Mouse (Mus musculus): Measurements from ENCODE around the gene Rai1.

The Rai1 gene

DNA sequence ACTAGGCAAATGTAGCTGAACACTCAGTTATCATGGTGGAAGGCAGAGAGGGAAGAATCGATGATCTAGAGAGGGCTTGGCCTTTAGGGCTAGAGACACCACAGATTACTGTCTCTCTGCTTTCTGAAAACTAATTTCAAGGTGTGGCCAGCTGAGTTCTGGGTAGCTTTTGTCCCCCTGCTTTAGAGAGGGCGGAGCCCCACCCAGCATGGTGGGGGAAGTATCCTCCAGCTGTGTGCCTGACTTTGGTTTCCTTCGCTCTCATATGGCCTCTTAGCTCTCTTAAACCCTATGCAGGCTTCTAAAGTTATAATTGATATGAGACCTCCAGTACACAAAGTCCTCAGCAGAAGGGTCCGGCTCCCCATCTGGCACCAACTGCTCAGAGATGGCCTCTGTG is 58.5 kb downstream of the Rai1 start:
- no peak for DNase-seq (ENCODE audit: low spot score)

DNA sequence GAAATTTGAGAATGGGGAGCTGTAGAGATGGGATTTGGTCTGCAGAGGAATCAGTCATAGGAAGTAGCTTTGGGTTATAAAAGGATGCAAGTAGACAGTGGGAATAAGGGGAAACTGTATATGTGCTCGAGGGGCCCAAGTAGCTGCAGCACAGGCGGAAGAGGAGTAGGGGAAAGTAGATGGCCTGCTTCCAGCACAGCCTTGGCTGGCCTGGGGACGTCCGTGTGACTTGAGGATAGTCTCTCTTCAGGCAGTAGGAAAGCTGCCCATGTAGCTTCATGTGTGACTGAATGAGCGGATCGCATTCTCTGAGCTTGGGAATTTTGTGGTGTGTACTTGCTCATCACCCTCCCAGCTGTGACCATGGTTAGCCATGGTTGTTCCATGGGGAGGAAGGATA is 59.6 kb downstream of the Rai1 start:
- peak; percentile 53 for DNase-seq (ENCODE audit: low spot score)

DNA sequence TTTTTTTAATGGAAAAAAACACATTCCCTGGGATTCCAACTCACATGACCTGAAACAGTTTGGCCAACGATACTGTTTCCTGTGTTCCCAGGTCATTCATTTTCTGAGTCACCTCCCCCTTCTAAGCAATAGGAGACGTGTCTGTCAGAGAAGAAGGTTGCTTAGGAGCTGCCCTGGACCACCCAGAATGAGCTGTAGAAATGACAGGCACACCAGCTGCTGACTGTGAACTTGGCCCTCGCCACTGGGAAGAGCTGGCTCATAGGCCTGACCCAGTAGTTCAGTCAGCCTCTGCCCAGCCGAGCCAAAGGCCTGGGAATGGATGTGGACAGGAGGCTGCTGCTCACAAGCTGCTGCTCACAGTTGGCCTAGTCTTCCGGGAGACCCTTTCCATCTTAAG is 60.3 kb downstream of the Rai1 start:
- peak; percentile 45 for DNase-seq (ENCODE audit: low spot score)

DNA sequence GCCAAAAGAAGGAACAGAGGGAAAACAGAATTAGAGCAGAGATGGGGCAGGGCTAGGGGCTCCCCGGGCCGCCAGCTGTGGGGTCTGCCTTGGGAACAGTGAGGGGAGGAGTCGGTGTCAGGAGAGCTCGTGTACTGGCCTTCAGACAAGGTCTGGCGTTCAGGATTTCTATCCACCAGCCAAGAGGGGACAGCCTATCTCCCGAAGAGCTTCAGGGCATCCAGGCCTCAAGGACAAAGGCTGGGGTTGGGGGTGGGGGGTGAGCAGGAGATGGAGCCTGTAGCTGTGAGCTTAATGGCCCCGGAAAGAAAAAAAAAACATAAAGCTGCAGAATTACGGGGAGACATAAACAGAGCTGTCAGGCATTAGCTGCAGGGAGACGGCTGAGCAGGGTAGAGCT is 64.0 kb downstream of the Rai1 start:
- DNase-seq (ENCODE audit: low spot score), result no peak

DNA sequence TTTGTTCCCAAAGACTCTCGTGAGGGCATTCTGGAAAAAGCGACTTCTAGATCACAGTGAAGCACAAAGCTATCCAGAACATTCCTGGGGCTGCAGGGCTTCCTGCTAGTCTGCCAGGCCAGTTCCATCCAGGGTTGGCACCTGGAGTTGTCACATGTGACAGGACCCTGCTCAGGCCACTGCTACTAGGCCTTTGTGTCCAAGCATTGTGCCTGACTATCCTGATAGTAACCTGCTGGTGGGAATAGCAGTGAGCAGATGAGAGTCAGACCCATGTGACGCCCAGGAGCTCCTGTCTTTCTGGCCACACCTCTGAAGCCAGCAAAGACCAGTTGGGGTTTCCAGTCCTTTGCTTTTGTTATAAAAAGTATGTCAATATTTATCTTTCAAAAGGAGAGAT is 67.3 kb downstream of the Rai1 start:
- DNase-seq (ENCODE audit: low spot score), result no peak

DNA sequence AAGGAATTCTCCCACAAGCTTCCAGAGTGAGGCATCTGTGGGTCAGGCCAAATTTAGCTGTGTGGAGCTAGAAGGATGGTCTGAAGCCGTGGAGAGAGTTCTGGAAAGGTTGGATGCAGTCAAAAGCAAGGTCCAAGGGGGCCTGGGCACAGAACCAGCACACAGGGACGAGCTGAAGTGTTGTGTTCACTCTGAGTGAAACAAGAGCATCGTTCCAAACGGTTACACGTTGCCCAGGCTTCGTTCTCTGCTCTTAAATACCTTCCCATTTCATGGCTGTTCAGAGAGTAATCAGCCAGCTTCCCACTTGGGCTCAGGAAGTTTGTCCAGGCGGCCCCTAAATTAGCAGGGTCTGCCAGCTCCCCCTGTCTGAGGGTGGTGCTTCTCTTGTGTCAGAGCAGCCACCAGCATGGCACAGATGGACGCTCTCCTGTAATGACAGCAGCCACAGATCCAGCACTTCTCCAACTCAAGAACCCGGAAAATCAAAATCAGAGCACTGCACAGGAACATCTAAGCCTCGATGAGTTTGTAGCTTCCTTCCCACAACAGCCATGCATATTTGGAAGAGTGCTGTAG is 68.9 kb downstream of the Rai1 start:
- no peak for DNase-seq (ENCODE audit: low spot score)

DNA sequence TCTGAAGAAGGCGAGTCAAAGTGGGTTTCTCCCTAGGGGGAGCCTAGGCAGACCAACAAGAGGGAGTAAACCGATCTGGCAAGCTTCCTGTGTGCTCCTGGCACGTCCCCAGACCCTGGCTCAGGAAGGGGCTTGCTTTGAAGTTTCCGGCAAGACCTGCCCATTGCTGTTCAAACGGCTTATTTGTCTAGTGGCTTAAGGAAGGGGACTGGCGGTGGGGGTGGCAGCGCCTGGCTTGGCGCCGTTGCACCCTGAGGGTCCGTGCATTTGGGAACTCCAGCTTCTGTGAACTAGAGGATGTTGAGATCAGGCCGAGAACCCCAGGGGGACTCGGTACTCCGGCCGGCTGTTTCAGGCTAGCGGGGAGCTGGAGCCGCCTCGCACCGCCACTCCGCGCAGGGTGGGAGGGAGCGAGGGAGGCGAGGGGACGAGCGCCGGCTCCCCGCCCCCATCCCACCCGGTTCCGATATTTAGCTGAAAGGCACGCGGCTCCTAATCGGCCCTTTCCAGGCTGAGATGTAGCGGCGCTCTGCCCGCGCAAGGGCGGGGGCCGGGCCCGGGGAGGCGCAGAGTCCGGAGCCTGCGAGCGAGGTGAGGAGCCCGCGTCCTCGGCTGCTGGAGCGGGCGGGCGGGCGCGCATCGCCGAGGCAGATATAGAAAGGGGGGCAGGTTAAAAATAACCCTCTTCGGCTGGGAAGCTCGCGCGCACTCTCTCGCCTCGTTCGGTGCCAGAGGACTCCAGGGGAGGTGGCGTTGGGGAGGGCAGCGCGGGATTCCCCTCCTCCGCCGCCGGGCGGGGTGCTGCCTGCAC is 70.8 kb downstream of the Rai1 start:
- peak; percentile 36 for DNase-seq (ENCODE audit: low spot score)

DNA sequence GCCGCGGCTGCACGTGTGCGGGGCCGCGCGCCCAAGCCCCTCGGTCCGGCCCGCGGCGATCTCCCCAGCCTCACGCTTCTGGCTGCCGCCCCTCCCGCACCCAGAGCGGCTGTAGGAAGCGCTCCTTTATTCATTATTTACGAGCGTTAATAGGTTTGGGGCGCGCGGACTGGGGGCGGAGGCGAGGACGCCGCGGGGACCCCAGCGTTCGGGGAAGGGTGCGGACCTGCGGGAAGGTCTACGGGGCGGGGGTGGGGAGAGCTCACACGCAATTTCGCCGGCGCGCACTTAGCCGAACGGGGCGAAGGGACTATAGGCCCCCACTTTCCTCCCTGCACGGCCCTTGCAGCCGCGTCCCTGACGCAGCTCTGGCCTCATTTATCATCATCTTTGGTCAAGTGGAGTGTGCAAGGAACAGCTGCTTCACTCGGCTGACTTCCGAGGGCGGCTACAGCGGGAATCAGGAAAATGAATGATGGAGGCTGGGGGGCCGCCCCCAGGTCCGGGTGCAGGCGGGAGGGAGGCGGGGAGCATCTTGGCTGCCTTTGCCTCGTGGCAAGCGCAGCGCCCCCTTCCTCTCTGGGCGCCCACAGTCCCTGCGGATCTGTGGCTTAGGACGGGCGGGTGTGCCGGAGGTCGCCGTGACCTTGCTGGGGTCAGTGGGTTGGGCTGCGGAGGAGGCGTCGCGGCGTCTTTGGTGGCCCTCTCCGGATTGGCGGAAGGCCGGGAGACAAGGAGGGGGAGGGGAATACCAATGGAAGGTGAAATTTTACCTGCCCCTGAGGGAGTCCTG is 71.6 kb downstream of the Rai1 start:
- no peak for DNase-seq (ENCODE audit: low spot score)

DNA sequence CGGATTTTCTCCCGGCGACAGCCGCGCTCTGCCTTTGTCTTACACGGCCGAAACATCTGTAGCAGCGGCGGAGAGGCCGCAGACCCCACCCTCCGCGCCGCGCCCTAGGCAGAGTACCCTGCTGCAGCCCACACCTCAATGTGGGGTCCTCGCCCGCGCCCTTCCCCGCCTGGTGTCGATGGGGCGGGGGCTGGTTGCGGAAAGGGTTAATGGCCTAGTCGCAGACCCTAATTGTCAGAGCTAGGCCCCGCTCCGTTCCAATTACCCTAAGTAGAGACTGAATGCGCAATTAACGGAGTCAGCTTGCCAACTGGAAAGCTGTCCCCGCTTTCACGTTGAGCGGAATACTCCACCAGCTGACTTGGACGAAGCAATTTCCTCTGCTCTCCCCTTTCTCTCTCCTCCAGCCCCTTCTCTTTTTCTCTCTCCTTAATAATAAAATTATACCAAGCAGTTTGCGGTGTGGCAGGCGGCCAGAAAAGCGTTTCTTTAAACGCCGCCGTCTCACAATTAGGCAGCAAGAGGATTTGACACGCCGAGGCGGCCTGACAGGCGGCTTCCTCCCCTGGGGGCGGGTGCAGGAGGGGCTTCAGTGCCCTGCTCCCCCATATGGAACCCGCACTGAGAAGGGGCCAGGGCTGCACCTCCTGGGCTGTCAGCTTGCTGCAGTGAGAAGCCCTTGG is 72.3 kb downstream of the Rai1 start:
- DNase-seq (ENCODE audit: low spot score), result no peak

DNA sequence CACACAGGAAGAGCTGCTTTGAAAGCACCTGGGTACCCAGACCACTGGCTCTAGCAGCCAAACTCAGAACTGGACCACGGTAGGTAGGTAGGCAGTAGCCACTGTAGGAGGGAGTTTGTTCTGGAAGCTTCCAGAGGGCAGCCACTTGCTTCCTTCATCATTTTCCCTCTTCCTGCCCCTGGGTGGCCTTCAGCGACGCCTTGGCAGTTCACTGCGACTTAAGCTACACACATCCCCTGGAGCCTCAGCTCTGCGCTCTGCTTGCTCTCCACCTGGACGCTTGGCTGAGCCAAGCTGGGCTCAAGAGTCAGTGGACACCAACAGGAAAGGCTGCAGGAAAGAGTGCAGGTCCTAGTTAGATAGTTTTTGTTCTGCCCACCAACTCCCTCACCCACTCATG is 73.2 kb downstream of the Rai1 start:
- DNase-seq (ENCODE audit: low spot score), result no peak

DNA sequence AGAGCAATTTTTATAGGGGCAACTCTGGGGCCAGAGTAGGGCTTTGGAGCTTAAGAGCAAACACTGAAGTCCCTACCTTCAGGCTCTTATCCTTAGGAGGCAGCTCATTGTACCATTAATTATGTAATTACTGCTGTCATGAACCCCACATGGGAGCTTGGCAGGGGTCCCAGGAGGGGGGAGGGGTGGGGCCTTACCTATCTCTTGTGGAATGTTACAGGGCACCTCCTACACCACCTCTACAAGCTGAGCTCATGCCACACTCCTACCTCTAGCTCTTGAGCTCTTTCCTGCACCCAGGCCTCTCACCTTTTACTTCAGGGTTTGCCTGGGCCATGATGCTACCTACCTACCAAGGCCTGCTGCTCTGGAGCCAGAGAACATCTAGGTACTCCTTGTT is 73.7 kb downstream of the Rai1 start:
- DNase-seq (ENCODE audit: low spot score), result no peak

DNA sequence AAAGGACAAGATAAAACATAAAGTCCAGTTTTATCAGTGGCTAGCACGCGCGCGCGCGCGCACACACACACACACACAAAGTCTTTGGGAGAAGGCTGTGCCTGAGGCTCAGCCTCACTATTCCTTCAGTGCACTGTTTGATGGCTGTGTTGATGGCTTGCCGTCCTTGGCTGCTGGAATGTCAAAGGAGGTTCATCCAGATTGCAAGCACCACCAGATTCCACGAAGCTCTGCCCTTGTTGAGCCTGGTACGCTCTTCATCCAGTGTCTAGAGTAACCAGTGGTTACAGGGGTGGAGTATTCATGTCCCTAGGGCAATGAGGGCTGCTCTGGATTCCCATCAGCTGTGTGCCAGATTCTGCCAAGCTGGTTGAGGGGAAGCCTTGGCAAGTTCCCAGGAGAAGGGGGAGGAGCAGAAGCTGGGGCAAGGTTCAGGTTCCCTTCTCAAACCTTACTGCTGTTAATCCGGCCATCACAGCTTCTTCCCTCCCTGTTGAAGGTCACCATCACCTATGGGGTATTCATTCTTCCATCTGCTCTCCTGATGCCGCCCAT is 77.4 kb downstream of the Rai1 start:
- DNase-seq (ENCODE audit: low spot score), result peak; percentile 83

DNA sequence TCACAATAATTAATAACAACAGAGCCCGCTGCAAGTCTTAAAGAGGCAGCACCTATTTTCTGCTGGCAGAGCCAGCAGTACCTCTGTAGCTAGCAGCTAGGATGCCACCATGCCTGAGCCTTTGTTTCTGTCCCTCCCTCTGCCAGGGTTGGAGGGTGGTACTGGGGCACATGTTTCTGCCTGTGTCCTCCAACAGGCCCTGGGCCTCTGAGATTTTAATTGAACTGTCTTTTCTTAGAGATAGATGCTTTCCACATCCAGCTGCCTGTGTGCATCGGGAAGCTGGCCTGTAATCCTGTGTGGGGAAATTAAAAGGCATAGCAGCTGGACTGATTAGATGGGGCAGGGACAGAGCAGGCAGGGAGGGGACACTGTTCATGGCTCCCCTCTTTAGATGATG is 77.9 kb downstream of the Rai1 start:
- DNase-seq (ENCODE audit: low spot score), result no peak

DNA sequence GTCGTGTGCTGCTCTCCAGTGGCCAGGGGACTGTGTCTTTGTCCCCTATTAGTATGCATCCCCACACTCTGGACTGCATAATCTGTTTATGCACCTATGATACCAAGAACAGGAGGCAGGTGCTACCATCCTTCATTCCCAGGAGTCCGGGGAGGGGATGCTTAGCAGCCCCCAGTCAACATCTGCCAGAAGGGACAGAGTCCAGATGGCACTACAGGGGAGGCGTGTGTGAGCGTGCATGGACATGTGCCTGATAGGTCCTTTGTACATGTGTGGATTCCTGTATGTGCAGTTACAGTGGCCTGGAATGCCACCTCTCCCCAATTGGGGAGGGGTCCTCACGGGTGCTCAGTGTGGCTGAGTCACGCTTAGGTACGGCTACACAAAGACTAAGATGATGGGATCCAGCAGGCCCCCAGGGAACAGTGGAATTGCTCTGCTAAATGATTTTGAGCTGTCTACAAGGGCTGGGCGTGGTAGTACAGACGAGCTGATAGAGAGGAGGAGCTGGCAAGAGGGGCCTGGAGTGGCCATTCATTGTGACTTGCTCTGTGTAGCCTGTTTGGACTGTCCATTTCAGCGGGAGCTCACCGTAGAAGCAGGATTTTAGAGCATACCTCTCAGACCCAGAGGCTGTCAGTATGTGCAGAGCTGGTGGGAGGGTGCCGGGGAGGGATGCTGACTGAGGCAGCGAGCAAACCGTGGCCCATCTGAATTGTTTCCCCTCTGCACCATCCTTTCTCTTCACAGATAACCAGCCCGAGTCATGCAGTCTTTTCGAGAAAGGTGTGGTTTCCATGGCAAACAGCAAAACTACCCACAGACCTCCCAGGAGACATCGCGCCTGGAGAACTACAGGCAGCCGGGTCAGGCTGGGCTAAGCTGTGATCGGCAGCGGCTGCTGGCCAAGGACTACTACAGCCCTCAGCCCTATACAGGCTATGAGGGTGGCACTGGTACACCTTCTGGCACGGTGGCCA is 79.8 kb downstream of the Rai1 start:
- no peak for DNase-seq (ENCODE audit: low spot score)

DNA sequence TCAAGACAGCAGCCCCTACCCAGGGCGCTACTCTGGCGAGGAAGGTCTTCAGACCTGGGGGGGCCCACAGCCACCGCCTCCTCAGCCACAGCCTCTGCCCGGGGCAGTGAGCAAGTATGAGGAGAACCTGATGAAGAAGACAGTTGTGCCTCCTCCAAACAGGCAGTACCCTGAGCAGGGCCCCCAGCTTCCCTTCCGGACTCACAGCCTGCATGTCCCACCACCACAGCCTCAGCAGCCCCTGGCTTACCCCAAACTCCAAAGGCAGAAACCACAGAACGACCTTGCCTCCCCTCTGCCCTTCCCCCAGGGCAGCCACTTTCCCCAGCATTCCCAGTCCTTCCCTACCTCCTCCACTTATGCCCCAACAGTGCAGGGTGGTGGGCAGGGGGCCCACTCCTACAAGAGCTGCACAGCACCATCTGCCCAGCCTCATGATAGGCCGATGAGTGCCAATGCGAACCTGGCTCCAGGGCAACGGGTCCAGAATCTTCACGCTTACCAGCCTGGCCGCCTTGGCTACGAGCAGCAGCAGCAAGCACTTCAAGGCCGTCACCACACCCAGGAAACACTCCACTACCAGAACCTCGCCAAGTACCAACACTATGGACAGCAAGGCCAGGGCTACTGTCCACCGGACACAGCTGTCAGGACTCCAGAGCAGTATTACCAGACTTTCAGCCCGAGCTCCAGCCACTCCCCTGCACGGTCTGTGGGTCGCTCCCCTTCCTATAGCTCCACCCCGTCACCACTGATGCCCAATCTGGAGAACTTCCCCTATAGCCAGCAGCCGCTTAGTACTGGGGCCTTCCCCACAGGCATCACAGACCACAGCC is 80.8 kb downstream of the Rai1 start:
- DNase-seq (ENCODE audit: low spot score), result no peak

DNA sequence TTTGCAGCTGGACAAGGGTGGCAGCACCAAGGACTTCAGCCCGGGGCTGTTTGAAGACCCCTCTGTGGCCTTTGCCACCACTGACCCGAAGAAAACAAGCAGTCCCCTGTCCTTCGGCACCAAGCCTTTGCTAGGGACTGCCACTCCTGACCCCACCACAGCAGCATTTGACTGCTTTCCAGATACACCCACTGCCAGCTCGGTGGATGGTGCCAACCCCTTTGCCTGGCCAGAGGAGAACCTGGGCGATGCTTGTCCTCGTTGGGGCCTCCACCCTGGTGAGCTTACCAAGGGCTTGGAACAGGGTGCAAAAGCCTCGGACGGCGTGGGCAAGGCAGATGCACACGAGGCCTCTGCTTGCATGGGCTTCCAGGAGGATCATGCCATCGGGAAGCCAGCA is 82.3 kb downstream of the Rai1 start:
- no peak for DNase-seq (ENCODE audit: low spot score)

DNA sequence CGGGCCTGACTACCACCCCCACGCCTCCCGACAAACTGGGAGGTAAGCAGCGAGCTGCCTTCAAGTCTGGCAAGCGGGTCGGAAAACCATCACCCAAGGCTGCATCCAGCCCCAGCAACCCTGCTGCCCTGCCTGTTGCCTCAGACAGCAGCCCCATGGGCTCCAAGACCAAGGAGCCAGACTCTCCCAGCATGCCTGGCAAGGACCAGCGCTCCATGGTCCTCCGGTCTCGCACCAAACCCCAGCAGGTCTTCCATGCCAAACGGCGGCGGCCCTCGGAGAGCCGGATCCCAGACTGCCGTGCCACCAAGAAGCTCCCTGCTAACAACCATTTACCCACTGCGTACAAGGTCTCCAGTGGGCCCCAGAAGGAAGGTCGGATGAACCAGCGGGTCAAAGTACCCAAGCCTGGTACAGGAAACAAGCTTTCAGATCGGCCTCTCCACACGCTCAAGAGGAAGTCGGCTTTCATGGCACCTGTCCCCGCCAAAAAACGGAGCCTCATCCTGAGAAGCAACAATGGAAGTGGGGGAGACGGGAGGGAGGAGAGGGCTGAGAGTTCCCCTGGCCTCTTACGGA is 83.6 kb downstream of the Rai1 start:
- DNase-seq (ENCODE audit: low spot score), result no peak

DNA sequence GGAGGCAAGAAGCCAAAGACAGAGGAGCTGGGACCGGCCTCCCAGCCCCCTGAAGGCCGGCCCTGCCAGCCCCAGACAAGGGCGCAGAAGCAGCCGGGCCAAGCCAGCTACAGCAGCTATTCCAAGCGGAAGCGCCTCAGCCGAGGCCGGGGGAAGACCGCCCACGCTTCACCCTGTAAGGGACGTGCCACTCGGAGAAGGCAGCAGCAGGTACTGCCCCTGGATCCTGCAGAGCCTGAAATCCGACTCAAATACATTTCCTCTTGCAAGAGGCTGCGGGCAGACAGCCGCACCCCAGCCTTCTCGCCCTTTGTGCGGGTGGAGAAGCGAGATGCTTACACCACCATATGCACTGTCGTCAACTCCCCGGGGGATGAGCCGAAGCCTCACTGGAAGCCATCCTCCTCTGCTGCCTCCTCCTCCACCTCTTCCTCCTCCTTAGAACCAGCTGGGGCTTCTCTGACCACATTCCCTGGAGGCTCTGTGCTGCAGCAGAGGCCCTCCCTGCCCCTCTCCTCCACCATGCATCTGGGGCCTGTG is 84.8 kb downstream of the Rai1 start:
- no peak for DNase-seq (ENCODE audit: low spot score)

DNA sequence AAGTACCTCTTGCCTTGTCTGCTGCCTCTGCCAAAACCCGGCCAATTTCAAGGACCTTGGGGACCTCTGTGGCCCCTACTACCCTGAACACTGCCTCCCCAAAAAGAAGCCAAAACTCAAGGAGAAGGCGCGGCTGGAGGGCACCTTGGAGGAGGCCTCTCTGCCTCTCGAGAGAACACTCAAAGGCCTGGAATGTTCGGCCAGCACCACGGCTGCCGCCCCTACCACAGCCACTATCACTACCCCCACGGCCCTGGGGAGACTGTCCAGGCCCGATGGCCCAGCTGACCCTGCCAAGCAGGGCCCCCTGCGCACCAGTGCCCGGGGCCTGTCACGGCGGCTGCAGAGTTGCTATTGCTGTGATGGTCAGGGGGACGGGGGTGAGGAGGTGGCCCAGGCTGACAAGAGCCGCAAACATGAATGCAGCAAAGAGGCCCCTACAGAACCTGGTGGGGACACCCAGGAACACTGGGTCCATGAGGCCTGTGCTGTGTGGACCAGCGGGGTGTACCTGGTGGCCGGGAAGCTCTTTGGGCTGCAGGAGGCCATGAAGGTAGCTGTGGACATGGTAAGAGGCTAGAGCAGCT is 85.3 kb downstream of the Rai1 start:
- DNase-seq (ENCODE audit: low spot score), result no peak
